Mouse (Mus musculus) embryonic fibroblast, embryonic 13.5 days (primary cell): ENCODE results near the gene Fer1l5. TPM values are rescaled to one million over a fixed set of nuclear protein-coding genes. Genes with fewer than 3 reads are reported as not detected.

ENCODE experiments used
- H3K27ac ChIP-seq: 2 replicates; pipeline ENCODE4 v1.5.1; 2012; ENCODE audit warnings: low read length, control low read depth, inconsistent platforms; ENCODE audit not compliant: insufficient read depth
- H3K4me1 ChIP-seq: 2 replicates; pipeline ENCODE4 v1.6.1; 2011; ENCODE audit warnings: low read length; ENCODE audit not compliant: control insufficient read depth, insufficient read depth
- H3K4me3 ChIP-seq: 2 replicates; pipeline ENCODE4 v1.5.1; 2011; ENCODE audit warnings: mild to moderate bottlenecking, control low read depth, low read length; ENCODE audit not compliant: insufficient read depth
- CTCF ChIP-seq: IDR thresholded peaks from 2 replicates; pipeline ENCODE4 v1.5.1; 2011; ENCODE audit warnings: mild to moderate bottlenecking, control low read depth, low read length, moderate library complexity, borderline replicate concordance; ENCODE audit not compliant: insufficient read depth
- POLR2A ChIP-seq: IDR thresholded peaks from 2 replicates; pipeline ENCODE4 v1.6.1; 2011; ENCODE audit warnings: low read depth, mild to moderate bottlenecking, control low read depth, low read length, moderate library complexity
- polyA plus RNA-seq: library from polyadenylated mRNA; stranded (reverse); fragments of >200 nt; gene quantifications from 2 replicates; pipeline ENCODE4 v1.2.4, GENCODE M21; 2011; ENCODE audit warnings: low read depth; ENCODE audit not compliant: missing spikeins, insufficient read length

The Fer1l5 gene
- polyA plus RNA-seq, 1 experiment, result not detected

DNA sequence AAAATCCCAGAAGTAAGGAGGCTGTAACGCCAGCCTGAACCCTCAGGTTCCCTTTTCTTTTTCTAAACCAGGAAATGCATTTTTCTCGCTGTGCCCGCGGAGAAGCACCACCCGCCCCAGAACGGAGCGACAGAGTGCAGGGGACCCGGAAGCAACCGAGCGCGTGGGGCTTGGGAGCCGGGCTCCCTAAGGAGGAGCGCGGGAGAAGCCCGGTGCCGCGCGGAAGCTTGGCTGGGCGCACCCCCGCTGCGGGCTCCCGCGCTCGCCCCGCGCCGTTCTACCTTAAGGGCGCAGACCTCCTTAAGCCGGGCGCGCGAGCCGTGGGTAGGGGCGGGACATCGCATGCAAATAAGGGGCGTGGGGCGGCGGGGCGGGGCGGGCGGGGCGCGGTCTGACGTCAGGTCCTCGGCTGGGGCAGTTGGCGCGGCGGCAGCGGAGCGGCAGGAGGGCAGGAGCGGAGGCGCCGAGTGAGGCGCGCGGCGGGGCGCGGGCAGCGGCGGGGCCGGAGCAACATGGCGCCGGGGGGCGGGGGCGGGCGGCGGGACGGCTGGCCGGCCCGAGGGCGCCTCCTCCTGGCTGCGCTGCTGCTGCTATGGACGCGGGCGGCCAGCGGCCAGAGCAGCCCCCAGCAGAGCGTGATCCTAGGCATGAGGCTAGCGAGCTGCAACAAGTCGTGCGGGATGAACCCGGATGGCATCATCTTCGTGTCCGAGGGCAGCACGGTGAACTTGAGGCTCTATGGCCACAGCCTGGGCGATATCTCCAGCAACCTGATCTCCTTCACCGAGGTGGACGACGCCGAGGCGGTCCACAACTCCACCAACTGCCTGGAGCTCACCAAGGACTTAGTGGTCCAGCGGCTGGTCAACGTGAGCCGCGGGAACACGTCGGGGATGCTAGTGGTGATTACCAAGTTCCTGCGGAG is 99.4 kb downstream of the Fer1l5 start, which contains the start of gene Cnnm4:
Gene Cnnm4 (plus strand): TSS at position 440 of the 925 bp plus-strand sequence.
- Histone ChIP-seq H3K4me3 (peak within 1 kb of the TSS; percentile 69), H3K4me1 (peaks cover 19% of the 10 kb centered on the region), H3K27ac (peak within 1 kb of the TSS; percentile 62)
- TF ChIP-seq POLR2A (peak; percentile 64), CTCF (0 out of 2 replicates have a peak, but pooled peaks have one; percentile 26)

Other genes with a start within 250 kb of the Fer1l5 start
- 110 and 125 TPM in 2 replicates for gene Uggt1, start 127.6 kb upstream of the Fer1l5 start, polyA plus RNA-seq
- 0.46 TPM in 1 of 2 replicates, not detected in the other for gene Neurl3, start 97.6 kb upstream of the Fer1l5 start, polyA plus RNA-seq
- gene Arid5a, start 64.6 kb upstream of the Fer1l5 start, polyA plus RNA-seq, result 7.6 and 13.8 TPM in 2 replicates
- gene Kansl3, start 3.1 kb upstream of the Fer1l5 start, polyA plus RNA-seq, result 38.2 and 47.9 TPM in 2 replicates
- gene Lman2l, start 73.0 kb downstream of the Fer1l5 start, polyA plus RNA-seq, result 22.7 and 25.9 TPM in 2 replicates
- 10.4 and 11.6 TPM in 2 replicates for gene Cnnm4, start 99.3 kb downstream of the Fer1l5 start, polyA plus RNA-seq
- gene Cnnm3, start 139.6 kb downstream of the Fer1l5 start, polyA plus RNA-seq, result 4.0 and 6.2 TPM in 2 replicates
- 2.9 and 6.7 TPM in 2 replicates for gene Ankrd23, start 164.6 kb downstream of the Fer1l5 start, polyA plus RNA-seq
- gene Gm42417, start 167.1 kb downstream of the Fer1l5 start, polyA plus RNA-seq, result 1.6 TPM in 1 of 2 replicates, not detected in the other
- 7.7 and 8.0 TPM in 2 replicates for gene Ankrd39, start 175.2 kb downstream of the Fer1l5 start, polyA plus RNA-seq
- 11.8 and 20.5 TPM in 2 replicates for gene Sema4c, start 186.1 kb downstream of the Fer1l5 start, polyA plus RNA-seq